Mouse (Mus musculus): ENCODE measurements around the gene Chd5.

DNA sequence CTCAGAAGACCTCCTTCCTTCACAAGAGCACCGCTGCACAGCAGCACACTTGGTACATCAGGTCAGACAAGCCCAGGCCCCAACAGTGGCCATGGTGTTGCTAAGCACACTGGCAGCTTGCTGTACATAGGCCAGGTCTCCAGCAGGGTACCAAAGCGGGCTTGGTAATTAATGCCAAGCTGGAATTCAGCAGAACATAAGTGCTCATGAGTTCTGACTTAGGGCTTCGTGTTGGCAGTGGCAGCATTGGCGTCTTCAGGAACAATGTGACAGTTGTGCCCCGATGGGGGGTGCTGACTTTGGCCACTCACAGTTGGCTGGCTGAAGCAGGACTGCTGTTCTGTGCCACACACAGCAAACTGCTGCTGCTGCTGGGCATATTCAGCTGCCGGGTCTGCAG is 33.8 kb upstream of the Chd5 start:
- no peak for TF ChIP-seq CTCF (IDR thresholded peaks at IDR 0.05; ENCODE audit: control insufficient read depth, insufficient read depth, low read length)
- TF ChIP-seq POLR2A (IDR thresholded peaks at IDR 0.05; ENCODE audit: borderline replicate concordance, control insufficient read depth, low read depth, low read length): no peak

All from bone marrow, adult 2 months (tissue).